Mouse (Mus musculus): Measurements from ENCODE around the gene Lrrc4. TPM values are rescaled to one million over a fixed set of nuclear protein-coding genes. Genes with fewer than 3 reads are reported as not detected.

Gene Lrrc4
- polyA plus RNA-seq, 1 experiment from 2014 or later, result 0.65 TPM

DNA sequence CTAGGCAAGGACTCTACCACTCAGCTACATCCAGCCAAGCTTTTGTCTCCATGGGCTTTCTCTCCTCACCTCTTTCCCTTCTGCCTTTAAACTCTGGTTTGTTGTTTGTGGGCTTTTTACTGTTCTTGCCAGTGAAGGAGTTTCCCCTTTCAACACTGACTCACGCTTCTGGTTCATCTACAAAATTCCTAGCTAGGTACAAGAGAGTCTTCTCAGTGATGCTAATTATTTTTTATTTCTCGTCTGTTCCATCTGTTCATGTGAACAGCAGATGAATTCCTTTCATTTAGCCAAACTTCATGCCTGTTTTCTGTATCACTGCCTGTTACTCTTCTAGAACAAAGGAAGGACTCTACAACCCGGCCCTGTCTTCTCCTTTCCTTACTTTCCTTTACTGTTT, 215.6 kb downstream of the Lrrc4 start:
- Histone ChIP-seq H3K9me3 (ENCODE audit: control insufficient read depth, low read length) (no peaks in the 10 kb centered on the region), H3K4me1 (ENCODE audit: control insufficient read depth, insufficient read depth, low read length) (peaks cover 20% of the 10 kb centered on the region), H3K4me3 (ENCODE audit: low read length) (no peak overlapping the region), H3K27ac (ENCODE audit: low read length) (no peak overlapping the region), H3K36me3 (ENCODE audit: control insufficient read depth, insufficient read depth, low read length) (no peaks in the 10 kb centered on the region), H3K4me2 (ENCODE audit: low read depth, low read length) (no peak overlapping the region), H3K9ac (ENCODE audit: low read depth, low read length) (no peak overlapping the region), H3K27me3 (replicated peaks; ENCODE audit: control insufficient read depth, insufficient read depth, low read length) (no peaks in the 10 kb centered on the region)
- ATAC-seq, result no peak
- WGBS, result 59% methylated on average over 3 of the region's 3 CpGs

DNA sequence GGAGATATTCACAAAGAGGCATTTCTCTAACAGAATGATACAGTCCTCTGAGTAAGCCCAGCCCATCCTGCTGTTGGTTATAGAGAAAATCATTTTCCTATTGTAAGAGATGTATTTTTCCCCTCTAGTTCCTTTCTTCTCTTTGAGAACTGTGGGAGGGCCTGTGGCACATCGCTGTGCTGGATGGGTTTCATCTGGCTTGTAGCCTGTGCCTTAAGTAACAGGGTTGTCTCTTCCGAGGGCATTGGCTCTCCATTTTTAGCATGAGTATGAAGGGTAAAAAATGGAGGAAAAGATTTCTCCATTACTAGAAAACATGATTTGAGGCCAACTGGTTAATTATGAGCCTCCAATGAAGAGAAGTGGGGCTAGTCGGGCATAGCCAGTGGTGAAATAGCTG, 216.1 kb downstream of the Lrrc4 start:
- no peak overlapping the region for H3K9ac ChIP-seq (ENCODE audit: low read depth, low read length)
- no peak overlapping the region for H3K4me3 ChIP-seq (ENCODE audit: low read length)
- H3K27me3 ChIP-seq (replicated peaks; ENCODE audit: control insufficient read depth, insufficient read depth, low read length), result no peaks in the 10 kb centered on the region
- peaks cover 20% of the 10 kb centered on the region for H3K4me1 ChIP-seq (ENCODE audit: control insufficient read depth, insufficient read depth, low read length)
- H3K9me3 ChIP-seq (ENCODE audit: control insufficient read depth, low read length), result no peaks in the 10 kb centered on the region
- H3K36me3 ChIP-seq (ENCODE audit: control insufficient read depth, insufficient read depth, low read length), result no peaks in the 10 kb centered on the region
- H3K27ac ChIP-seq (ENCODE audit: low read length), result no peak overlapping the region
- no peak for ATAC-seq
- 78% methylated on average over 3 of the region's 3 CpGs for WGBS
- H3K4me2 ChIP-seq (ENCODE audit: low read depth, low read length), result no peak overlapping the region

DNA sequence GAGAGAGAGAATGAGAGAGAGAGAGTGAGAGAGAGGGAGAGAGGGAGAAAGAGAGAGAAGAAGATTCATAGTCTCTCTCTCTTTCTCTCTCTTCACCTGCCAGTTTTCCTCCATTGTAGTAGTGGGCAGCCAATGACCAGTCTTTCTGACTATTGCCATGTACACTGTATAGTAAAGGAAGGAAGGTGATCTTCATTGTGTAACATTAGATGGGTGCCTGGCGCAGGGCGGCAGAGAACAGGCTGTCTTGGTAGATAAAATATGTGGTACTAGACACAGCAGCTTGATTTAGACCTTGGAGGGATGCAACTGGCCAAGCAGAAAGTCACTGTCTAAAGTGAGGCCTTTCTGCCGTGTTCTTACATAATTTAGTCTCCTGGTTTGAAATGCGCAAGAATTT, 216.7 kb downstream of the Lrrc4 start:
- Histone ChIP-seq H3K9ac (ENCODE audit: low read depth, low read length) (no peak overlapping the region), H3K36me3 (ENCODE audit: control insufficient read depth, insufficient read depth, low read length) (no peaks in the 10 kb centered on the region), H3K27ac (ENCODE audit: low read length) (no peak overlapping the region), H3K4me2 (ENCODE audit: low read depth, low read length) (no peak overlapping the region), H3K4me1 (ENCODE audit: control insufficient read depth, insufficient read depth, low read length) (peaks cover 20% of the 10 kb centered on the region), H3K4me3 (ENCODE audit: low read length) (no peak overlapping the region), H3K27me3 (replicated peaks; ENCODE audit: control insufficient read depth, insufficient read depth, low read length) (no peaks in the 10 kb centered on the region), H3K9me3 (ENCODE audit: control insufficient read depth, low read length) (no peaks in the 10 kb centered on the region)
- WGBS, result 90% methylated on average over 4 of the region's 4 CpGs
- ATAC-seq, result no peak

DNA sequence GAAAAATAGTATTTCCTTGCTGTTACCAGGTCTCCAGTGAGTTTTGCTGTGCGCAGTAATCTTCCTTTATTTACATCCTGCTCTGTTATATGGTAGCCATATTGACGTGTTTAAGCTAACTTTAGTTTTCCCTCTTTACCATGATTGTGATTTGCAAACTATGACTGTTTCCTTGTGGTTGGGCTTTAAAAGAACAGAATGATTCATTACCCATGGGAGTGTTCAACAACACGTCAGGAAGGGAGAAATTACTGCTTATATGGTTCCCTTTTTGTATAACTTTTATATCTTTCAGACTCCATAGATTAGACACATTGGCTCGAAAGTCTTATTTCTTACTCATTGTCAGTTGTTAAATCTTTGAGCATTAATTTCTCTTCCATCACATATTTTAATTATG, 218.1 kb downstream of the Lrrc4 start:
- WGBS, result 64% methylated on average over 4 of the region's 4 CpGs
- Histone ChIP-seq H3K9me3 (ENCODE audit: control insufficient read depth, low read length) (no peaks in the 10 kb centered on the region), H3K27me3 (replicated peaks; ENCODE audit: control insufficient read depth, insufficient read depth, low read length) (no peaks in the 10 kb centered on the region), H3K4me2 (ENCODE audit: low read depth, low read length) (no peak overlapping the region), H3K27ac (ENCODE audit: low read length) (no peak overlapping the region), H3K9ac (ENCODE audit: low read depth, low read length) (no peak overlapping the region), H3K4me1 (ENCODE audit: control insufficient read depth, insufficient read depth, low read length) (peaks cover 9% of the 10 kb centered on the region), H3K4me3 (ENCODE audit: low read length) (no peak overlapping the region), H3K36me3 (ENCODE audit: control insufficient read depth, insufficient read depth, low read length) (no peaks in the 10 kb centered on the region)
- ATAC-seq, result no peak

Other genes starting within 250 kb of the Lrrc4 start
- not detected in 2 replicates for gene Lep, start 228.5 kb upstream of the Lrrc4 start, polyA plus RNA-seq (2015; fragmentation: Nextera tagmentation; extraction: Ambion mirVana)

Measured in intestine, embryonic 16.5 days (tissue).